Mouse (Mus musculus) E14TG2a.4 (cell line): Measurements from ENCODE around the gene Tmem243.

Source experiments
- CTCF ChIP-seq: conservative IDR thresholded peaks from 2 replicates; pipeline ENCODE4 v1.5.1; 2014; ENCODE audit warnings: low read length
- NANOG ChIP-seq: IDR thresholded peaks from 2 replicates; pipeline ENCODE4 v1.6.1; 2014; ENCODE audit warnings: borderline replicate concordance, low read length, mixed read lengths
- POU5F1 ChIP-seq: IDR thresholded peaks from 2 replicates; pipeline ENCODE4 v1.6.1; 2014; ENCODE audit warnings: low read length, borderline replicate concordance

DNA sequence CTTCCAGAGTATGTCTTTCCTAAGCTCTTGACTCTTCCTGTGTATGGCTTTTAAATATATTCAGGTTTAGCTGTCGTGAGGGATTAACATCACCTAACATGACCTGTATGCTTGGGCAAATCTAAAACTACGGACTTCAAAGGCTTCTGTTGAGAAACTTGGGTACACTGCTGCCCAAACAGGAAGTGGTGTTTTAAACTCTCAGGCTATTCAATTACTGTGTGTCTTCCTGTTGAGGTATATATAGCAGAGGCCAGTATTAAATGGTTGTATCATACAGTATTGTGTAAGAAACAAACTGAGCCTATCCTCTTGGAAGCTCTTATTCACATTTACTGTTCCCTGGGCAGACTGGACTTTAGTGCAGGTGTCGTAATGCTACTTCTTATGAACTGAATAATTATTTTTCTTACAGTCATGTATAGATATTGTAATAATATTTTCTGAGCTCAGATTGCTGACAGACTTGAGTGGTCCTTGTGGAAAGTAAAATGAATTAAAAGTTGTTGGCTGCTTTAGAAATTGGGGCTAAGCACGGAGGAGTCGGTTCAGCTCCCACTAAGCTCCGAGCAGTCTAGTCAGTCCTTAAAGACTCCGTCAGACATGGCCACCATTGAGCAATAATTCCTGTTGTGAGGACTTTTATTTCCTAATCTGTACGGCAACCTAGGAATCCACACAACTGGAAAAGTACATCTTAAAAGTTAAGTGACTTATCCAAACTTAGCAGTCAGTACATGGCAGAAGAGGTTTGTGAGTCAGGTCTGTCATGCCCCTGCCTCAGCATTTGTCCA, 7.0 kb downstream of the Tmem243 start:
- TF ChIP-seq CTCF (no peak), NANOG (no peak), POU5F1 (no peak)
